Mouse (Mus musculus): ENCODE results near the gene Ralgps2. TPM values are rescaled to one million over a fixed set of nuclear protein-coding genes. Genes with fewer than 3 reads are reported as not detected.

The Ralgps2 gene
- total RNA-seq (2021): 29.6 and 35.5 TPM in 2 replicates
- long read RNA-seq, full-length matches to known transcripts: 8 of 14 reads
- long read RNA-seq, partial matches to known transcripts: 1 of 14 reads
- long read RNA-seq, other reads (novel, unspliced or antisense): 5 of 14 reads

DNA sequence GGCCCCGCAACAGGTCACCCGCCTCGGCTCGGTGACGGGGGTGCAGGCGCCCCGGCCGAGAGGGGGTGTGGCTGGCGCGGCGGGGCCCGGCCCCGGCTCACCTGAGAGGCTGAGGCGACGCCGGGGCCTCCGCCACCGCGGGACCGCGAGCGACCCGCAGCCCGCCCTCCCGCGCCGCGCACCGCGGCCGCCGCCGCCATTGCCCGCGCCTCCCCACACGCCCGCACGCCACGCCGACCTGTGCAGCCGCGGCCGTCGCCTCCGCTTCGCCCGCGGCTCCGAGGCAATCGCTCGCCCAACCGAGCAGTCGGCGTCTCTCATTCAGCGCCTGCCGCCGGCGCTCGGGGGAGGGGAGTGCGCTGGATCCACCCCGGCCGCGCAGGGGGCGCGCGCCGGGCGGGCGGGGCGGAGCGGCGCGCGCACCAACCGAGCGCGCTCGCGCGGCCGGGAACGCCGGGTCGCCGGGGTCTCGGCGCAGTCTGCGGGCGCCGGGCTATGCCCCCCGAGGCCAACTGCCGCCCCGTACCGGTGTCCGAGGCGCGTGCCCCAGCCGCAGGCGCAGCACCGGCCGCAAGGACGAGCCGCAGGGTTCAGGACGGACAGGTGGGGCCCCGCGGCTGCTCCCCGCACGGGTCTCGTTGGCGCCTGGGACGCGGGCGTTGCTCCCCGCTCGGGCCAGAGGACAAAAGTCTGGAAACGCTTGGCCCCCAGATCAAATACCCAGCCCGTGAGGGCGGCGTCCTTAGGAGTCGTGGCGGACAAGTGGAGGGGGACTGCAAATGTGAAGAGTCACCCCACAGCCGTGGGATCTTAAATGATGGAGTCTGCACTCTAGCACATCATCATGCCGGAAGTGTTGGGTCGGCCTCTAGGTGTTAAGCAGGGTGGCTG lies at the start of gene Ralgps2:
Ralgps2 (minus strand) TSS at position 376 of the 891 bp plus-strand sequence.
- DNase-seq: peak; percentile 76

DNA sequence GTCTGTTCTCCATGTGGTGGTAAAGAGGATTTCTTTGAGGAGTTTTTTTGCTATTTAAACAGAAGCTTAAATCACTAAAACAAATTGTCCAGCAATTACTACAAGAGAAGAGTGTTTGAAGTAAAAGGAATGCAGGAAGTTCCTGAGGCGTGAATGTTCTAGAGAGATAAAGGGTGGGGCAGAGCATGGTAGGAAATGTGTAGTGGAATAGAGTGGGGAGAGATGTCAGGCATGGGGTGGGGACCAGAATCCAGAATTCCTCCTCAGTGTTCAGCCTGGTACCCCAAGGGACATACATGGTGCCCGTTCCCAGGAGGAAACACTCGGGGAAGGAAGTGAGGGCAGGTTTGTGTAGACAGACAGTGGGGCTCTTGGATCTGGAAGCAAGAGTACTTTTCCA lies 48.1 kb upstream of the Ralgps2 start:
- DNase-seq: no peak

DNA sequence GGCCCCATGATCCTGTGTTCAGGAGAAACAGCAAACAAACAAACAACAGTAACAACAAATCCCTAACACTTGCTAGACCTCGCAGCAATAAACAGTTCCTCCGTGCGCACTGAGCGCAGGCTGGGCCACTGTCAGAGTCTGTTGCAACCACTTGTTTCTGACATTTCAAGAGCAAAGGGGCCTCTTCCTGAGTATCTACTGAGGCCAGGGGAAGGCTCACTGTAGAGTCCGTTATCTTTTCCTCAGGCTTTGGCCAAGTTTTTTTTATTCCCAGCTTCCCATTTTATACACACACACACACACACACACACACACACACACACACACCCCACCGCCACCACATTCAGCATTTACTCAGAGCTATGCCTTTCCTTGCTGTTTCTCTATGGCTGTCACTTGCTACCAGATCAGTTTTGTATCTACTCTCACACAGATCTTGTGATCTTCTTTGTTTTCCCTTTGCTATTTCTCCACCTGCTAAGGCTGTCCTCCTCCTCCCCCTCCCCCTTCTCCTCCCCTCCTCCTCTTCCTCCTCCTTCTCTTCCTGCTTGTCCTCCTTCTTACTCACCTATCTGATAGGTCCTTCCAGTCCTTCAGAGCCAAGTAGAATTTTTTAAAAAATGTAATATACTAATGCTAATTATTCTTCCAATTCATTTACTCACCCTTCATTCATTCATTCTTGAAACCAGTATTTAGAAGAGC lies 47.4 kb upstream of the Ralgps2 start:
- no peak for DNase-seq

DNA sequence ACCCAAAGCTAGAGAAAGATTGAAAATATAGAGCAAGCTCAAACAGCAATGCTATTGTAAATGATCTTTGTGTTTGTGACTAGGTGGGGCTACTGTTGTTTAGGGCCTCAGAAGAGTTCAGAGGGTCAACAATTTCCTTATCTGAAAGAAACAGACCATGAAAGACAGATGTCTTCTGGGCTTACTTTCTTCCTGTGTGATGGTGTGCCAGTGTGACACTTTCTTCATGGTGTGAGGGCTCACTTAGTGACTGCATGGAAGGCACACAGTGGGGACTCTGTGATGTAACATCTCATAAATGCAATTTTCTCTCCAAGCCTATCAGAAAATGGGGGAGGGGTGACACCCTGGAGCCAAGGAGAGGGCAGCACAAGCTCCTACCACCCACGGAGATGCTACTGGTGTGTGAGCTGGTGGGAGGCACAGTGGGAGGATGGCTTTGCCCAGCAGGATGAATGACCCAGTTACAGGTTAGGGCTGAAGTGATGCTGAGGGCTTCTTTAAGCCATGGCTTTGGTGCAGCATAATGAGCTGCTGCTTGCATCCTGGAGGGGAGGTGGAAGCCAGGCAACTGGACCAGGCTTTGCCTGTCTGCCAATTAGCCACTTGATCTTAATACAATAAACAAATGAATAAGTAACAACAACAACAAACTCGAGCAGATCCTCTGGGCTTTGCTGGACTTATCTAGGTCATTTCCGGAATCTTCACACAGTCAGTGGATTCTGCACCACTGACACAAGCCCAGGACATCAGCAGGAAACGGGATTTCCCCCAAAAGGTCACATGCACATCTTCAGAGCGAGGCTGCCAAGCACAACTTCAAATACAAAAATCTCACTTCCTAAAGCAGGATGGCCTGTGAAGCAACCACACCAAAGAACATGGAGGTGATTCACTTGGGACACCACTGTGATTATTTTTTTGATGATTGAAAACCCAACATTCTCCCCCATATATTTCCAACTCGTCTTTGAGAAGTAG lies 46.5 kb upstream of the Ralgps2 start:
- DNase-seq: no peak

DNA sequence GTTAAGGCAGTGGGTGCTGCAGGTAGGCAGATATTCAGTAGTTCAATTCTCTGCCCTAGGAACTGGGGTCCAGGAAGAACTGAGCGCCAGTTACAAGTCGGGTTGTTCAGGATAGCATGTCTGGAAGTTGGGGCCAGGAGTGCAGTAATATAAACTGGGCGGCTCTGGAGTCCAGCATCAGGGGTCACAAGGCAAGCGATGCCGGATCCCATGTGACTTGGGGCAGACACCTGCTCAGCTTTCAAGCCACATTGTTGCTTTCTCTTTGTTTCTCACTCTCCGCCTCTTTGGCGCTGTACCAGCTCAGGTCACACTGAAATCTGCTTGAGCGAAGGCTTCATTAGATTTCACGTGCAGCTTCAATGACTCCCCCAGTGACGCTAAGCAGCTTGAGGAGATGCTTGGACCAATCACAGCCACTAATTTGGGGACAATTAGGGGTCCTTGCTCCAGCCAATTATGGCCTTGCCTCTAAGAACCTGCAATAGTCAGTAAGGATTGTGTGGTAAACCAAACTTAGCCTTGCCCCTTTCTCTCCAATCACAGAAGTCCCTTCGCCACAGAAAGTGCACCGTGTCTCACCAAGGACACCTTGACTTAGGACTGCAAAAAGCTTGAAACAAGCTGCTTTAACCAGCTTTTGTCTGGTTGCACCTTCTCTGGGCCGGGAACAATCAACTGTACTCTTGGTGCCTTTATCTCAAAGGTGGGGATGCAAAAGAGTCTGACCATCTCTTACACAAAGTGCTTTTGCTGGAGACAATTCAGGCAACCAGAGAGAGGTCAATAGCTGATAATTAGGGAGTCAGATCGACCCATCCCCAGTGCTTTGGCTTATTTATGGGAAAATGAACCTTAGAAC lies 43.8 kb upstream of the Ralgps2 start:
- no peak for DNase-seq

DNA sequence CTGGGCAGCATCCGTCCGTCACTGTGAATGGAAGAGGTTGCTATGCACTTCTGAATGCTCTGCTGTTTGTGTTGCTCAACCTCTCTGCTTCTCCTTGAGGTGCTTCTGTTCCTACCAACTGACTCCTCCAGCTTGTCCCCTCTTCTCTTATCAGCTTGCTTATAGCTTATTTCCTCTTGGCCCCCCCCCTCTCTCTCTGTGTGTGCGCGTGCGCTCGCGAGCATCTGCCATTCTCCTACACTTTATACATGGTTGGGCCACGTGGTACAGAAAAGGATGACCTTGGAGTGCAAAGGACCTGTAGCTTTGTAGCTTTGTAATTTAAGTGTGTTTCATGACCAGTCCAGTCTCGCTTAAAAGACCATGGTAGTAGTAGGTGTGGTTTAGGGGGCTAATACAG lies 42.5 kb upstream of the Ralgps2 start:
- DNase-seq: no peak

DNA sequence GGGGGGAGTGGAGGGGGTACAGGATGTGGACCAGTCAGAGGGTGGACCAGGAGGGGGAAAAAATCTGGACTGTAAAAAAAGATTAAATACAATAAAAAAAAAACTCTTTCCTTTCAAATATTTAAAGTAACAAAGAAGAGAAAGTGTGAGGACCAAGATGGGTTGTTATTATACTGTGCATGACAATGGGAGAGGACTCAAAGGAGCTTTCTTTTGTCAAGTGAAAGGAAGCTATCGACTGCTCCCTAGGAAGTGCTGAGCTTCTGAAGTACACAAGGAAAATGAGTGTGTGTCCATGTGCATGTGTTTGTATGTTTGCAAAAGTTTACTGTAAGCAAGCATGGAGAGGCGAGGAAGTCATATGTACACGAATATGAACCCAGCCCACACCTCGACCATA lies 40.3 kb upstream of the Ralgps2 start:
- DNase-seq: no peak

DNA sequence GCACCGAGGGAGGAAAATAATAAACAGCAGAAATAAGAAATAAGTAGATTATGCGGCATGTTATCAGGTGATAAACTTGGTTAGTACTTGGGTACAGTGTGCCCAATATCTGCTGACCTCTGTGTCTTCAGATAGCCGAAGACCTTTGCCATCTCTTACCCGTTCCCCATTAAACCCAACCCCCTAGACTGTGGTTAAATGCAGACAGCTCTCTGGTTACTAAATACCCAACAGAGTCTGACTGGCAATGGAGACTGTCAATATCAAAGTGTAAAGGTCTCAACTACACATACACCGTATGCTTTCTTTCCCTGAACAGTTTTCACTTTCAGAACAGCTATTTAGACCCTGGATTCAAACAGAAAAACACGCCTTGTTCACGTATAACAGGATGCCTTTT lies 39.2 kb upstream of the Ralgps2 start:
- no peak for DNase-seq

DNA sequence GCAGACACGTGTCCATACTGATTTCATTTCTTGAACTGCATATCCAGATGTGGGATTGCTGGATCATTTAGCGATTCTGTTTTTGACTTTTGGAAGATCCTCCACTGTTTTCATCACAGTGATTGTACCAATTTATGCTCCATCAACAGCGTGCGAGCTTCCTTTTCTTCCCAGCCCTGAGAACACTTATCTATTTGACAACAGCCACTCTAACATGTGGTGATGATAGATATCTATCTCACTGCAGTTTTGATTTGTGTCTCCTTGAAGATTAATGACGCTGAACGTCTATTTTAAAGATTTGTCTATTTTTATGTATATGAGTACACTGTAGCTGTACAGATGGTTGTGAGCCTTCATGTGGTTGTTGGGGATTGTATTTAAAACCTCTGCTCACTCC lies 34.4 kb upstream of the Ralgps2 start:
- no peak for DNase-seq

DNA sequence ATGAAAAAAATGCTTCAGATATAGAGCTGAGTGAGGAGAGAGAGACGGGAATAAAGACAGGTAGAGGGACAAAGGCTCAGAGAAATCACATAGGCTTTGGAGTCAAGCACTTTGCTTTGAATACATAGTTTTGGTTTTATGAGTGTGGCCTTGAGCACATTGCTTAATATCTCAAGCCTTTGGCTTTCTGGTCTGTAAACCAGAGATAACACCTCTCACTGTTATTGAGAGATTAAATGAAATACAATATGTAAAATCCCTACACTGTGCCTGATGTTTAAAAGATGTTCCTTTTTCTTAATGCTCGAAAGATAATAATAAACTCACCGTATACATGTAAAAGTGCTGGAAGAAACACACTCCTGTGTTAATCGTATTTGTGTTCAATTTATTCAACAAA lies 33.0 kb upstream of the Ralgps2 start:
- DNase-seq: no peak

DNA sequence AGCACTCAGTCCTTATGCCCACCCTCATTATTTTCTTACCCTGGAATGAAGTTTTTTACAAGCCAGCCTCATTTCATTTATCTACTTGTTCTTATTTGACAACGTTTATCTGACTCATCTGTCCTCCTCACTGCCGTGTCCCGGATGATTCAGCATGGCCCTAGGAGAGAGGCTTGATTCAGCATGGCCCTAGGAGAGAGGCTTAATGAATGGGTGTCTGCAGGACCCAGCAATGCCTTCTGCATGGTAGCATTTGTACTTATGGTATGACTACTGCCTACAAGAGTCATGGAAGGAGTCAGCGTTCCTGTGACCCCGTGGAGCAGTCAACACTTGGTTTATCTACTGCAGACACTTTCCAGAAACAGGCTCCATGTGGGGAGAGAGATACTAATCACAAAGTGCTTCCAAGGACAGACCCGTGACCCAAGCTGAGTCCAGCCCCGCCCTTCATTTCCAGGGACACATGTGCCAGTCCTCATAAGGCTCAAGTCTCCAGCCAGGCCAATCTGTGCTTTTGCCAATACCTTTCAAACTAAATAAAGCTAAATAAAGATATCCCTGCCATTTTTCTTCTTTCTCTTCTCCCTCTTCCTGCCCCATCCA lies 31.9 kb upstream of the Ralgps2 start:
- DNase-seq: peak; percentile 24

DNA sequence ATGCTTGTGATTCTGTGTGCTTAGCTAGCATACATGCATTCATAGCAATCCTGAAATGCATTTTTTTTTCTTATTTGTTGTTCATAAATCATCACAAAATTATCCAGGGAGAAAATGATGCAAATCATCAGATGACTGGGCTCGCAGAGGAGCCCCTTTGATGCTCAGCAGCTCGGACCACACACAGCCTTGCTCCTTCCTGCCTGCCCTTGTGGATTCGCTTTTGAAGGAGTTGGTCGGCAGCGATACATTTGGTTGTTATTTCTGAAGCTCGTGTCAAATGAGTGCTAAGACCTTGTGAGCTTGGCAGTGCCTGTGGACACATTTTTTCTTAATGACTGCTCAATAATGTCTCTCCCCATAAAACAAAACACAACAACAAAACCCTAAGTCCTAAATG lies 31.2 kb upstream of the Ralgps2 start:
- no peak for DNase-seq

DNA sequence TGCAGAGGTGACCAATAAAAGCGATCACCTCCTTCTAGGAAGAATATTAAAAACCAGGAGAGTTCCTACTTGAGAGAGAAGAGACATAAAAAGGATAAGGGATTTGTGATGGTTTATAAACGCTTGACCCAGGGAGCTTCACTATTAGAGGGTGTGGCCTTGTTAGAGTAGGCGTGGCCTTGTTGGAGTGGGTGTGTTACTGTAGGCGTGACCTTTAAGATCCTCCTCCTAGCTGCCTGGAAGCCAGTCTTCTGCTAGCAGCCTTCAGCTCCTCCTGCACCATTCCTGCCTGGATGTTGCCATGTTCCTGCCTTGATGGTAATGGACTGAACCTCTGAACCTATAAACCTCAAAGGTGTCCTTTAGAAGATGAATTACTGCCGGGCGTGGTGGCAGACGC lies 28.7 kb upstream of the Ralgps2 start:
- DNase-seq: no peak

DNA sequence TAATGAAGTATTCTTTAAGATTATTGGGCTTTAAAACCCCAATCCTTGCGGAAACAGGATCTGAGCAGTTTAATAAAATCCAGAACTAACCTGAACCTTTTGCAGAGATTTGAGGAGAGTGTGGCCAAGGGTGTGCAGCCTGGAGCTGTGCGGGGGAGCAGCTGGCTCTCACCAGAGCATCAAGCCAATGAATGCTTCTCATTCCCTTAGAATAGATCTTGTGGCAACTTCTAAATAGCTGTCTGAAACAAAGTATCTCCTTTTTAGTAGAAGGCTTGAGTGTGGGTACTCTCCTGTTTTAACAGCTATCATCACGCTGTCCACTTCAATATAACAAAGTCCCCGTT lies 25.1 kb upstream of the Ralgps2 start:
- DNase-seq: no peak

DNA sequence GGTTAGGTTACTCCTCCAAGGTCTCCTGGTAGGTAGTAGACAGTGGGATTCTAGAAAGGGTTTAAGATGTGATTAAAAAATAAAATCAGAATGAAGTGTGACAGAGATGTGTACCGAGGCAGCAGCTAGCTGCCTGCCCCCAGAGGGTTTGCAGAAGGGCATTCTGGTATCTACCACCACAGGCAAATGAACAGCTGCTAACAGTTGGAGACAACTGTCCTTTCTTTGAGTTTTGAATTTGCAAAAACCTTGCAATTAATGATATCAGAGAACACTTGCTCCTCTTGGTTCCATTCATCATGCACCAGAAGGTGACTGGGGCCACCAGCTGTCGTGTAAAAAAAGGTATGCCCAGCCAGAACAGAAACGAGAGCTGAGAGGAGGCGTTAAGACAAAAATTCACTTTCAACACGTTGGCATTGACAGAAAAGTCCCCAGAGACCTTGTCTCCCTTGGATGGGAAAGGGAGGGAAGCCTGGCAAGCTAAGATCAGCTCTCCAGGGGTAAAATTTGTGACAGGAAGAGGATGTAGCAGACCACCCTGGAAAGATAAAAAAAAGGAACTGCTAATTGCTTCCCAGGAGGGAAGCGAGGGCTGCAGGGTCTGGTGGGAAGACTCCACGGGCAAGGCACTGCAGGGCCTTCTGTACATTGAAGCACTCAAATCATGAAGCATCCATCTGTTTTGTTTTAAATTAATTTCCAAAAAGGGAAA lies 24.6 kb upstream of the Ralgps2 start:
- DNase-seq: no peak

DNA sequence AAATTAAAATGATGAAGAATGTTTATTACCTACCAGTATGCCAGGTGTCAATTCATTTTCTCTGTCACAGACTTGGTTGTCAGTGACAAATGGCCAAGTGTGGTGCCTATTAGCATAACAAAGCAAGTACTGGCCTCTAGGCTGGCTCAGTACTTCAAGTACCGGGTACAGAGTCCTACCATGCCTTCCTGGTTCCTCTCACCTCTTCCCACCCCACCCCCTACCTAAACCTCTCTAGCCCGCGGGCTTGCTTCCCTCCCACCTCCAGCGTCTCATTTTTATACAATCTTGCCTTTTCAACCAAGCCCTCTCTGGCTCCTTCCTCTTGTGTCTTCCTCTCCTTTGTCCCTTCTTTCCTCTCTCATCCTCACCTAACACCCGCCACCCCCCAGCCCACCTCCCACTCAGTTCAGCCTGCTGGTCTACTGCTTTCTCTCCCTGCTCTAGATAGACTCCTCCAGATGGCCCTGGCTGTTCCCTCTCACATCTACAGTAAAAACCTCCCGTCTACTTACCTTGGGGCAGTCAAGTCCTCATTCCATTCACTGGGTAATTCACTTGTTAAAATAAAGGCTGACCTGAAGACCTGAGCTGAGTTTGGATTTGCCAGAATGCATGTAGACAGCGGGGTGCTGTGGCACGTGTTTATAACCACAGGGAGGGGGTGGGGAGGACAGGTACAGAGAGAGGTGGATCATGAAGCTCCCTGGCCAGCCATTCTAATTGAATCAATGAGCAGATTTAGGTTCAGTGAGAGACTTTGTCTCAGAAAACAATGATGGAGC lies 22.2 kb upstream of the Ralgps2 start:
- DNase-seq: no peak

DNA sequence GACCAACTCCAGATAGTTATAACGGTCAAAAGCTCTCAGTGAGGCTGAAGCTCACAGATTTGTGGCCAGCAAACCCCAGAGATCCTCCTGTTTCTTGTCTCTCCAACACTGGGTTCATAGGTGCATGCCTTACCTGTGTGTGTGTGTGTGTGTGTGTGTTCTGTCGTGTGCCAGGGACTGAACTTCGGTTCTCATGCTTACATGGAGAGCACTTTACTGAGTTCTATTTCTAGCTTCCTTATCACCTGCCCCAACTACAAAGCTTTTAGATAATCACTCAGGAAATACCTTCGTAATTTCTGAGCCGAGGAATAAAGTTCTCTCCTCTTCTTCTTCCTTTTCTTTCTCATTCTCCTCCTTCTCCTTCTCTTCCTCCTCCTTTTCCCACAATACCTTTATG lies 19.6 kb upstream of the Ralgps2 start:
- DNase-seq: no peak

DNA sequence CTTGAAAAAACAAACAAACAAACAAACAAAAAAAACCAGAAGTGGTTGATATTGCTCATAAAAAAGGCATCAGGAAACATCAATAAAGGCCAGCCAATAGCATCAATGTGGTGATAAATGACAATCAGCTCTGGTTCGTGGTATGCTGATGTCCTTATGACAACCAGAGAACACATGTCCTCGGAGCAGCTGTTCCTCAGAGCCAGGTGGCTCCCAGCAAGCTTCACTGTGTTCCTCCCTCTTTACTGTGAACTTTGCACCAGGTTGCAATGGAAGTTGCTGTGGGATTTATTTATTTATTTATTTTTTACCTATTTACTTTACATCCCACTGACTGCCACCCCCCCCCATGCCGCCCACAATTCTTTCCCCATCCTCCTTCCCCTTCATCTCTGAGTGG lies 17.9 kb upstream of the Ralgps2 start:
- no peak for DNase-seq
